Mouse (Mus musculus) spleen, postnatal 10 days (tissue): ENCODE data around the gene 2310022A10Rik.

Experiments
- DNase-seq, 2 experiments: peaks; one replicate each; pipeline ENCODE4 v3.0.0; 2021 to 2022; ENCODE audit warnings: low spot score in 2 of 2

2310022A10Rik gene

GRCm38 (mm10) chr7:27552931-27553513, at the start of gene 2310022A10Rik, which contains the start of gene Pld3:
Gene 2310022A10Rik (plus strand): TSS chr7:27553233.
Gene Pld3 (minus strand): TSS chr7:27553218.
- peak; percentile 87 to 94 for DNase-seq

GRCm38 (mm10) chr7:27506765-27507370, 46.2 kb upstream of the 2310022A10Rik start:
- no peak for DNase-seq

GRCm38 (mm10) chr7:27507711-27508647, 45.1 kb upstream of the 2310022A10Rik start:
- peak; percentile 99 to 100 for DNase-seq

GRCm38 (mm10) chr7:27508648-27509005, 44.4 kb upstream of the 2310022A10Rik start:
- DNase-seq = peak; percentile 56 to 85

- DNase-seq = no peak
Observed at GRCm38 (mm10) chr7:27510809-27511208, 42.2 kb upstream of the 2310022A10Rik start.

GRCm38 (mm10) chr7:27514961-27515360, 38.1 kb upstream of the 2310022A10Rik start:
- no peak for DNase-seq

GRCm38 (mm10) chr7:27518314-27518713, 34.7 kb upstream of the 2310022A10Rik start:
- DNase-seq = no peak

GRCm38 (mm10) chr7:27520104-27520503, 32.9 kb upstream of the 2310022A10Rik start:
- DNase-seq = no peak

GRCm38 (mm10) chr7:27520599-27520998, 32.4 kb upstream of the 2310022A10Rik start:
- no peak for DNase-seq

GRCm38 (mm10) chr7:27522967-27523366, 30.1 kb upstream of the 2310022A10Rik start, which contains the start of gene Hipk4:
Gene Hipk4 (plus strand): TSS chr7:27523267.
- no peak for DNase-seq

GRCm38 (mm10) chr7:27523805-27524204, 29.2 kb upstream of the 2310022A10Rik start:
- DNase-seq = no peak

GRCm38 (mm10) chr7:27526039-27526827, 26.8 kb upstream of the 2310022A10Rik start:
- peak; percentile 68 to 90 for DNase-seq

GRCm38 (mm10) chr7:27529070-27529469, 24.0 kb upstream of the 2310022A10Rik start:
- DNase-seq = peak in 1 of 2 experiments; percentile 14

GRCm38 (mm10) chr7:27530937-27531336, 22.1 kb upstream of the 2310022A10Rik start:
- peak in 1 of 2 experiments; percentile 17 for DNase-seq

- no peak for DNase-seq
Observed at GRCm38 (mm10) chr7:27531707-27532106, 21.3 kb upstream of the 2310022A10Rik start.

- no peak for DNase-seq
Observed at GRCm38 (mm10) chr7:27532480-27533050, 20.5 kb upstream of the 2310022A10Rik start.

- peak in 1 of 2 experiments; percentile 76 for DNase-seq
Observed at GRCm38 (mm10) chr7:27535386-27535785, 17.6 kb upstream of the 2310022A10Rik start.

- DNase-seq = peak in 1 of 2 experiments; percentile 14
Observed at GRCm38 (mm10) chr7:27536618-27537017, 16.4 kb upstream of the 2310022A10Rik start.

- no peak for DNase-seq
Observed at GRCm38 (mm10) chr7:27537998-27538397, 15.0 kb upstream of the 2310022A10Rik start.

GRCm38 (mm10) chr7:27538797-27539196, 14.2 kb upstream of the 2310022A10Rik start:
- no peak for DNase-seq

- DNase-seq = peak in 1 of 2 experiments; percentile 47
Observed at GRCm38 (mm10) chr7:27540521-27540920, 12.5 kb upstream of the 2310022A10Rik start.
